Mouse (Mus musculus): ENCODE measurements around the gene Cyp2c70. TPM values are rescaled to one million over a fixed set of nuclear protein-coding genes. Genes with fewer than 3 reads are reported as not detected.
A peak's percentile ranks its signal among the peaks of the same experiment; 100 is the strongest.
"Not testable (repeated sequence)": the region's sequence is repeated elsewhere in the genome, so short reads cannot be mapped to it uniquely, and the experiment has no call there.

Cyp2c70 gene
- not detected in 2 replicates for polyA plus RNA-seq (2015; fragmentation: Nextera tagmentation; extraction: Ambion mirVana)

- H3K9me3 ChIP-seq (ENCODE audit: control insufficient read depth, low read length): no peaks in the 10 kb centered on the region
- no peak for ATAC-seq
- H3K4me1 ChIP-seq (replicated peaks; ENCODE audit: control insufficient read depth, insufficient read depth, low read length): no peaks in the 10 kb centered on the region
- no peaks in the 10 kb centered on the region for H3K36me3 ChIP-seq (ENCODE audit: control insufficient read depth, insufficient read depth)
- no peak within 1 kb of the TSS for H3K4me2 ChIP-seq (ENCODE audit: low read length)
- 82% methylated on average over 5 of the region's 5 CpGs for WGBS
- no peaks in the 10 kb centered on the region for H3K27me3 ChIP-seq (replicated peaks; ENCODE audit: control insufficient read depth, insufficient read depth, low read length)
- H3K27ac ChIP-seq (ENCODE audit: low read length): no peak within 1 kb of the TSS
- no peak within 1 kb of the TSS for H3K9ac ChIP-seq (replicated peaks; ENCODE audit: low read depth, low read length)
- H3K4me3 ChIP-seq (replicated peaks; ENCODE audit: low read length): no peak within 1 kb of the TSS
These were observed at the start of gene Cyp2c70 for GRCm38 (mm10) chr19:40187160-40187559. Gene Cyp2c70, minus strand, starts transcription at chr19:40187333.

GRCm38 (mm10) chr19:40232560-40232959 lies 45.4 kb upstream of the Cyp2c70 start:
- Histone ChIP-seq H3K9me3 (ENCODE audit: control insufficient read depth, low read length) (no peaks in the 10 kb centered on the region), H3K27ac (ENCODE audit: low read length) (no peak overlapping the region), H3K4me3 (replicated peaks; ENCODE audit: low read length) (no peak overlapping the region), H3K27me3 (replicated peaks; ENCODE audit: control insufficient read depth, insufficient read depth, low read length) (no peaks in the 10 kb centered on the region), H3K4me2 (ENCODE audit: low read length) (no peak overlapping the region), H3K4me1 (replicated peaks; ENCODE audit: control insufficient read depth, insufficient read depth, low read length) (no peaks in the 10 kb centered on the region), H3K9ac (replicated peaks; ENCODE audit: low read depth, low read length) (no peak overlapping the region), H3K36me3 (ENCODE audit: control insufficient read depth, insufficient read depth) (no peaks in the 10 kb centered on the region)
- WGBS: 98% methylated on average over 2 of the region's 2 CpGs
- no peak for ATAC-seq

GRCm38 (mm10) chr19:40231825-40232541 lies 44.9 kb upstream of the Cyp2c70 start:
- no peak overlapping the region for H3K4me3 ChIP-seq (replicated peaks; ENCODE audit: low read length)
- H3K4me2 ChIP-seq (ENCODE audit: low read length): no peak overlapping the region
- no peak for ATAC-seq
- 72% methylated on average over 7 of the region's 7 CpGs for WGBS
- H3K36me3 ChIP-seq (ENCODE audit: control insufficient read depth, insufficient read depth): no peaks in the 10 kb centered on the region
- no peaks in the 10 kb centered on the region for H3K9me3 ChIP-seq (ENCODE audit: control insufficient read depth, low read length)
- H3K27ac ChIP-seq (ENCODE audit: low read length): no peak overlapping the region
- no peak overlapping the region for H3K9ac ChIP-seq (replicated peaks; ENCODE audit: low read depth, low read length)
- H3K4me1 ChIP-seq (replicated peaks; ENCODE audit: control insufficient read depth, insufficient read depth, low read length): no peaks in the 10 kb centered on the region
- H3K27me3 ChIP-seq (replicated peaks; ENCODE audit: control insufficient read depth, insufficient read depth, low read length): no peaks in the 10 kb centered on the region

- Histone ChIP-seq H3K9ac (replicated peaks; ENCODE audit: low read depth, low read length) (no peak overlapping the region), H3K27me3 (replicated peaks; ENCODE audit: control insufficient read depth, insufficient read depth, low read length) (no peaks in the 10 kb centered on the region), H3K4me3 (replicated peaks; ENCODE audit: low read length) (no peak overlapping the region), H3K36me3 (ENCODE audit: control insufficient read depth, insufficient read depth) (no peaks in the 10 kb centered on the region), H3K4me1 (replicated peaks; ENCODE audit: control insufficient read depth, insufficient read depth, low read length) (no peaks in the 10 kb centered on the region), H3K4me2 (ENCODE audit: low read length) (no peak overlapping the region), H3K27ac (ENCODE audit: low read length) (no peak overlapping the region), H3K9me3 (ENCODE audit: control insufficient read depth, low read length) (no peaks in the 10 kb centered on the region)
- 88% methylated on average over 13 of the region's 13 CpGs for WGBS
- ATAC-seq: no peak
These were observed 44.1 kb upstream of the Cyp2c70 start for GRCm38 (mm10) chr19:40231074-40231738.

- WGBS: 90% methylated on average over 12 of the region's 12 CpGs
- Histone ChIP-seq H3K4me2 (ENCODE audit: low read length) (no peak overlapping the region), H3K36me3 (ENCODE audit: control insufficient read depth, insufficient read depth) (no peaks in the 10 kb centered on the region), H3K27me3 (replicated peaks; ENCODE audit: control insufficient read depth, insufficient read depth, low read length) (no peaks in the 10 kb centered on the region), H3K27ac (ENCODE audit: low read length) (no peak overlapping the region), H3K4me3 (replicated peaks; ENCODE audit: low read length) (no peak overlapping the region), H3K9me3 (ENCODE audit: control insufficient read depth, low read length) (no peaks in the 10 kb centered on the region), H3K9ac (replicated peaks; ENCODE audit: low read depth, low read length) (no peak overlapping the region), H3K4me1 (replicated peaks; ENCODE audit: control insufficient read depth, insufficient read depth, low read length) (no peaks in the 10 kb centered on the region)
- ATAC-seq: no peak
These were observed 39.5 kb upstream of the Cyp2c70 start for GRCm38 (mm10) chr19:40226516-40227151.

GRCm38 (mm10) chr19:40225761-40226110 lies 38.6 kb upstream of the Cyp2c70 start:
- no peaks in the 10 kb centered on the region for H3K36me3 ChIP-seq (ENCODE audit: control insufficient read depth, insufficient read depth)
- H3K9ac ChIP-seq (replicated peaks; ENCODE audit: low read depth, low read length): no peak overlapping the region
- 0 out of 2 replicates have a peak, but pooled peaks have one; percentile 15 for ATAC-seq
- no peaks in the 10 kb centered on the region for H3K9me3 ChIP-seq (ENCODE audit: control insufficient read depth, low read length)
- H3K4me3 ChIP-seq (replicated peaks; ENCODE audit: low read length): no peak overlapping the region
- H3K27ac ChIP-seq (ENCODE audit: low read length): no peak overlapping the region
- no peaks in the 10 kb centered on the region for H3K4me1 ChIP-seq (replicated peaks; ENCODE audit: control insufficient read depth, insufficient read depth, low read length)
- H3K27me3 ChIP-seq (replicated peaks; ENCODE audit: control insufficient read depth, insufficient read depth, low read length): no peaks in the 10 kb centered on the region
- no peak overlapping the region for H3K4me2 ChIP-seq (ENCODE audit: low read length)
- 73% methylated on average over 5 of the region's 5 CpGs for WGBS

- 72% methylated on average over 5 of the region's 5 CpGs for WGBS
- Histone ChIP-seq H3K36me3 (ENCODE audit: control insufficient read depth, insufficient read depth) (no peaks in the 10 kb centered on the region), H3K4me3 (replicated peaks; ENCODE audit: low read length) (no peak overlapping the region), H3K9ac (replicated peaks; ENCODE audit: low read depth, low read length) (no peak overlapping the region), H3K9me3 (ENCODE audit: control insufficient read depth, low read length) (no peaks in the 10 kb centered on the region), H3K27ac (ENCODE audit: low read length) (no peak overlapping the region), H3K27me3 (replicated peaks; ENCODE audit: control insufficient read depth, insufficient read depth, low read length) (no peaks in the 10 kb centered on the region), H3K4me1 (replicated peaks; ENCODE audit: control insufficient read depth, insufficient read depth, low read length) (no peaks in the 10 kb centered on the region), H3K4me2 (ENCODE audit: low read length) (no peak overlapping the region)
- ATAC-seq: peak; percentile 90
These were observed 38.1 kb upstream of the Cyp2c70 start for GRCm38 (mm10) chr19:40225102-40225760.

- H3K27me3 ChIP-seq (replicated peaks; ENCODE audit: control insufficient read depth, insufficient read depth, low read length); H3K9ac ChIP-seq (replicated peaks; ENCODE audit: low read depth, low read length); H3K4me3 ChIP-seq (replicated peaks; ENCODE audit: low read length); H3K36me3 ChIP-seq (ENCODE audit: control insufficient read depth, insufficient read depth); H3K27ac ChIP-seq (ENCODE audit: low read length); ATAC-seq; H3K4me2 ChIP-seq (ENCODE audit: low read length); H3K9me3 ChIP-seq (ENCODE audit: control insufficient read depth, low read length); H3K4me1 ChIP-seq (replicated peaks; ENCODE audit: control insufficient read depth, insufficient read depth, low read length): not testable (repeated sequence)
- 96% methylated on average over 9 of the region's 9 CpGs for WGBS
These were observed 35.2 kb upstream of the Cyp2c70 start for GRCm38 (mm10) chr19:40222307-40222706.

GRCm38 (mm10) chr19:40220878-40221277 lies 33.7 kb upstream of the Cyp2c70 start:
- WGBS: 75% methylated on average over 5 of the region's 5 CpGs
- Histone ChIP-seq H3K4me3 (replicated peaks; ENCODE audit: low read length) (no peak overlapping the region), H3K9me3 (ENCODE audit: control insufficient read depth, low read length) (no peaks in the 10 kb centered on the region)

More at GRCm38 (mm10) chr19:40220878-40221277, 33.7 kb upstream of the Cyp2c70 start:
- no peak overlapping the region for H3K27ac ChIP-seq (ENCODE audit: low read length)
- H3K4me2 ChIP-seq (ENCODE audit: low read length): no peak overlapping the region
- H3K4me1 ChIP-seq (replicated peaks; ENCODE audit: control insufficient read depth, insufficient read depth, low read length): no peaks in the 10 kb centered on the region
- no peaks in the 10 kb centered on the region for H3K27me3 ChIP-seq (replicated peaks; ENCODE audit: control insufficient read depth, insufficient read depth, low read length)
- H3K9ac ChIP-seq (replicated peaks; ENCODE audit: low read depth, low read length): no peak overlapping the region
- no peak for ATAC-seq
- H3K36me3 ChIP-seq (ENCODE audit: control insufficient read depth, insufficient read depth): no peaks in the 10 kb centered on the region
